Mouse (Mus musculus) lung, postnatal 0 days (tissue): ENCODE measurements around the gene Map1a.

Experiments used
- CTCF ChIP-seq: IDR thresholded peaks from 2 replicates; pipeline ENCODE4 v1.5.1; 2016; ENCODE audit warnings: antibody characterized with exemption, mild to moderate bottlenecking
- EP300 ChIP-seq: IDR thresholded peaks from 2 replicates; pipeline ENCODE4 v1.6.1; 2016; ENCODE audit warnings: antibody characterized with exemption, mild to moderate bottlenecking, control low read depth

- no peak for TF ChIP-seq CTCF
- no peak for TF ChIP-seq EP300
These were observed 21.0 kb upstream of the Map1a start for GRCm38 (mm10) chr2:121268446-121268845.
